Mouse (Mus musculus): ENCODE results near the gene Wipf3.

DNA sequence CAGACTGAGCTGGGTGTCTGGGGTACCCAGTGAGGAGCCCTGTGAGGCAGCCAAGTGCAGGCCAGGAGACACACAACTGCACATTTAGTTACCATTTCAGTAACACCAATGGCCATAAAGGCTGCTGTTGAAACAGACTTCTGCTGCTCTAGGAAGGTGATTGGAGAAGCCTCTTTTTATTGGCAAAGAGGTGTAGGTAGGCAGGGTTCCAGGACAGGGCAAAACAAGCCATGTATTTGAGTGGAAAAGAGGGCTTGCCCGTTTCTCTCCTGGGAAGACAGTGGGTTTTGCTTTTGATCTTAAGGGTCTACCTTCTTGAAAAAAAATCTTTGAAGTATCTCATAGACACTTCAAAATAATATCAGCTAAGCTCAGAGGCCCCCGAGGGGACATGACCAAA, 82.9 kb downstream of the Wipf3 start:
- TF ChIP-seq CHD2 (IDR thresholded peaks at IDR 0.05; ENCODE audit: low read depth, low read length) (no peak), HCFC1 (IDR thresholded peaks at IDR 0.05; ENCODE audit: borderline replicate concordance, insufficient read depth, low read length) (no peak), ZC3H11A (IDR thresholded peaks at IDR 0.05; ENCODE audit: borderline replicate concordance, low read depth, low read length) (no peak), ZNF384 (IDR thresholded peaks at IDR 0.05; ENCODE audit: low read depth, low read length) (no peak), MAFK (IDR thresholded peaks at IDR 0.05; ENCODE audit: insufficient read depth, low read depth, low read length) (peak; percentile 65; the same call in 1 of the 2 replicates)

Measured in ES-E14 (cell line).